17 mouse cellular contexts compared by ENCODE assay signal in genomic region chr2:106425451-106425881, GRCm38 (mm10).
DNase-seq lines count a peak whose midpoint lies in the region; ATAC-seq and TF ChIP-seq lines count a peak whose summit lies in the region.
"Had no signal": no experiment of that assay in that cellular context is flagged by ENCODE, and none has a peak within 500 bp of the region (broad histone marks: within the 10 kb centered on the region; RNA-seq: fewer than 3 reads in every experiment).

No protein-coding gene starts in this region.

- no peak overlapping the region for H3K4me2 ChIP-seq in hindbrain, postnatal 0 days (ENCODE audit: low read depth, low read length)
- H3K4me2 ChIP-seq in hindbrain, embryonic 14.5 days (replicated peaks): no peak overlapping the region
- no peak overlapping the region for H3K4me2 ChIP-seq in embryonic facial prominence, embryonic 12.5 days (replicated peaks)
- H3K4me2 ChIP-seq in forebrain, embryonic 16.5 days (ENCODE audit: low read length): no peak overlapping the region
- H3K4me2 ChIP-seq: embryonic facial prominence, embryonic 13.5 days; heart, embryonic 11.5 days; limb, embryonic 13.5 days; liver, embryonic 15.5 days had no signal

- 32% methylated on average over 4 of the region's 4 CpGs for WGBS in hindbrain, postnatal 0 days
- WGBS in hindbrain, embryonic 14.5 days: 35% methylated on average over 4 of the region's 4 CpGs
- WGBS in embryonic facial prominence, embryonic 12.5 days: 47% methylated on average over 4 of the region's 4 CpGs
- 12% methylated on average over 4 of the region's 4 CpGs for WGBS in forebrain, embryonic 16.5 days

- H3K9ac ChIP-seq in hindbrain, postnatal 0 days (replicated peaks; ENCODE audit: low read length): no peak overlapping the region
- H3K9ac ChIP-seq in hindbrain, embryonic 14.5 days: no peak overlapping the region
- no peak overlapping the region for H3K9ac ChIP-seq in embryonic facial prominence, embryonic 12.5 days
- no peak overlapping the region for H3K9ac ChIP-seq in forebrain, embryonic 16.5 days (replicated peaks; ENCODE audit: low read depth, low read length)
- H3K9ac ChIP-seq: embryonic facial prominence, embryonic 13.5 days; limb, embryonic 13.5 days; liver, embryonic 15.5 days had no signal

- H3K4me1 ChIP-seq in hindbrain, postnatal 0 days (ENCODE audit: insufficient read depth, low read length): no peaks in the 10 kb centered on the region
- H3K4me1 ChIP-seq in hindbrain, embryonic 14.5 days (replicated peaks; ENCODE audit: control insufficient read depth, insufficient read depth, low read length): no peaks in the 10 kb centered on the region
- peaks cover 31% of the 10 kb centered on the region for H3K4me1 ChIP-seq in embryonic facial prominence, embryonic 12.5 days
- no peaks in the 10 kb centered on the region for H3K4me1 ChIP-seq in forebrain, embryonic 16.5 days (replicated peaks; ENCODE audit: control insufficient read depth, insufficient read depth, low read length)
- H3K4me1 ChIP-seq: liver, embryonic 15.5 days had no signal

- peak; percentile 51; the same call in 1 of the 2 replicates for ATAC-seq in hindbrain, postnatal 0 days
- no peak; the same call in 1 of the 2 replicates for ATAC-seq in hindbrain, embryonic 14.5 days (ENCODE audit: low FRiP score)
- ATAC-seq in embryonic facial prominence, embryonic 12.5 days (ENCODE audit: insufficient number of reproducible peaks, insufficient read depth, low FRiP score, low TSS enrichment): 0 out of 2 replicates have a peak, but pooled peaks have one; percentile 15
- ATAC-seq in forebrain, embryonic 16.5 days: peak; percentile 93

- no peaks in the 10 kb centered on the region for H3K27me3 ChIP-seq in hindbrain, postnatal 0 days (ENCODE audit: insufficient read depth, low read length)
- no peaks in the 10 kb centered on the region for H3K27me3 ChIP-seq in hindbrain, embryonic 14.5 days (ENCODE audit: control insufficient read depth, insufficient read depth, low read length)
- no peaks in the 10 kb centered on the region for H3K27me3 ChIP-seq in embryonic facial prominence, embryonic 12.5 days
- no peaks in the 10 kb centered on the region for H3K27me3 ChIP-seq in forebrain, embryonic 16.5 days (replicated peaks; ENCODE audit: control insufficient read depth, insufficient read depth, low read length)
- H3K27me3 ChIP-seq: embryonic facial prominence, embryonic 13.5 days; limb, embryonic 13.5 days; liver, embryonic 15.5 days had no signal

- H3K9me3 ChIP-seq in hindbrain, postnatal 0 days (ENCODE audit: low read length): no peaks in the 10 kb centered on the region
- no peaks in the 10 kb centered on the region for H3K9me3 ChIP-seq in hindbrain, embryonic 14.5 days (ENCODE audit: control insufficient read depth, low read length)
- H3K9me3 ChIP-seq in embryonic facial prominence, embryonic 12.5 days: no peaks in the 10 kb centered on the region
- no peaks in the 10 kb centered on the region for H3K9me3 ChIP-seq in forebrain, embryonic 16.5 days (ENCODE audit: control insufficient read depth, low read length)
- H3K9me3 ChIP-seq: embryonic facial prominence, embryonic 13.5 days; limb, embryonic 13.5 days; liver, embryonic 15.5 days; midbrain, embryonic 10.5 days had no signal

- TF ChIP-seq CTCF in hindbrain, postnatal 0 days (IDR thresholded peaks at IDR 0.05; ENCODE audit: low read depth): no peak

- H3K4me3 ChIP-seq in hindbrain, postnatal 0 days (ENCODE audit: low read length): no peak overlapping the region
- H3K4me3 ChIP-seq in hindbrain, embryonic 14.5 days (replicated peaks; ENCODE audit: low read length): no peak overlapping the region
- no peak overlapping the region for H3K4me3 ChIP-seq in embryonic facial prominence, embryonic 12.5 days
- H3K4me3 ChIP-seq in forebrain, embryonic 16.5 days (replicated peaks; ENCODE audit: low read length): no peak overlapping the region
- H3K4me3 ChIP-seq: embryonic facial prominence, embryonic 13.5 days; limb, embryonic 13.5 days; liver, embryonic 15.5 days; midbrain, embryonic 10.5 days had no signal

- H3K27ac ChIP-seq in hindbrain, postnatal 0 days: no peak overlapping the region
- no peak overlapping the region for H3K27ac ChIP-seq in hindbrain, embryonic 14.5 days
- H3K27ac ChIP-seq in embryonic facial prominence, embryonic 12.5 days: no peak overlapping the region
- no peak overlapping the region for H3K27ac ChIP-seq in forebrain, embryonic 16.5 days (ENCODE audit: low read length)
- H3K27ac ChIP-seq: embryonic facial prominence, embryonic 13.5 days; liver, embryonic 15.5 days; midbrain, embryonic 10.5 days had no signal

- no peak for DNase-seq in hindbrain, postnatal 0 days (ENCODE audit: low spot score)
- no peak for DNase-seq in hindbrain, embryonic 14.5 days (ENCODE audit: low spot score)
- peak; percentile 46 for DNase-seq in adrenal gland, adult 2 months
- no peak for DNase-seq in ovary, adult 18-20 months (ENCODE audit: low spot score)
- no peak for DNase-seq in cerebellum, adult 9-10 months
- DNase-seq: B cell, adult 2 months; cerebellum, adult 11-12 months; gastrocnemius, postnatal 14 days; kidney, adult 9 months; lung, postnatal 36 days had no signal

- no peaks in the 10 kb centered on the region for H3K36me3 ChIP-seq in hindbrain, postnatal 0 days (ENCODE audit: insufficient read depth, low read length)
- H3K36me3 ChIP-seq in hindbrain, embryonic 14.5 days (replicated peaks; ENCODE audit: control insufficient read depth, insufficient read depth): no peaks in the 10 kb centered on the region
- H3K36me3 ChIP-seq in embryonic facial prominence, embryonic 12.5 days: no peaks in the 10 kb centered on the region
- no peaks in the 10 kb centered on the region for H3K36me3 ChIP-seq in forebrain, embryonic 16.5 days (ENCODE audit: control insufficient read depth, insufficient read depth)
- H3K36me3 ChIP-seq: embryonic facial prominence, embryonic 13.5 days; limb, embryonic 13.5 days; liver, embryonic 15.5 days; midbrain, embryonic 10.5 days had no signal
